Mouse (Mus musculus) midbrain, postnatal 0 days (tissue): Measurements from ENCODE around the gene Strip1. TPM values are rescaled to one million over a fixed set of nuclear protein-coding genes. Genes with fewer than 3 reads are reported as not detected.
"Not testable (repeated sequence)": the region's sequence is repeated elsewhere in the genome, so short reads cannot be mapped to it uniquely, and the experiment has no call there.

Source experiments
- ATAC-seq: fragments of 200-750 bp; cut with Nextera tagmentation; 2 replicates; pipeline ENCODE4 v1.8.0; 2017; ENCODE audit warnings: moderate number of reproducible peaks, mild to moderate bottlenecking, moderate TSS enrichment, moderate library complexity; ENCODE audit not compliant: low FRiP score
- DNase-seq: peaks from one replicate; pipeline ENCODE4 v3.0.0-alpha.2; 2015; ENCODE audit warnings: low spot score
- H3K27ac ChIP-seq: fragments of 300-500 bp; sonication (generic); 2 replicates; pipeline ENCODE4 v1.5.1; 2014; ENCODE audit warnings: low read depth, mild to moderate bottlenecking, low read length, mixed read lengths
- H3K27me3 ChIP-seq: fragments of 300-500 bp; sonication (generic); 2 replicates; pipeline ENCODE4 v1.6.1; 2014; ENCODE audit warnings: low read length, control low read depth, mixed read lengths; ENCODE audit not compliant: insufficient read depth
- H3K36me3 ChIP-seq: fragments of 300-500 bp; sonication (generic); 2 replicates; pipeline ENCODE4 v1.6.1; 2014; ENCODE audit warnings: low read length, control low read depth, mixed read lengths; ENCODE audit not compliant: insufficient read depth
- H3K4me1 ChIP-seq: fragments of 300-500 bp; sonication (generic); 2 replicates; pipeline ENCODE4 v1.6.1; 2014; ENCODE audit warnings: mild to moderate bottlenecking, control low read depth, antibody characterized with exemption, low read length, mixed read lengths; ENCODE audit not compliant: insufficient read depth
- H3K4me2 ChIP-seq: fragments of 300-500 bp; sonication (generic); 2 replicates; pipeline ENCODE4 v1.6.1; 2014; ENCODE audit warnings: low read depth, mild to moderate bottlenecking, low read length, mixed read lengths; ENCODE audit not compliant: poor library complexity, severe bottlenecking
- H3K4me3 ChIP-seq: fragments of 300-500 bp; sonication (generic); 2 replicates; pipeline ENCODE4 v1.5.1; 2014; ENCODE audit warnings: low read depth, mild to moderate bottlenecking, low read length, moderate library complexity
- H3K9ac ChIP-seq: fragments of 300-500 bp; sonication (generic); replicated peaks from 2 replicates; pipeline ENCODE4 v1.6.1; 2014; ENCODE audit warnings: mild to moderate bottlenecking, low read length, moderate library complexity, mixed read lengths; ENCODE audit not compliant: poor library complexity, severe bottlenecking
- H3K9me3 ChIP-seq: fragments of 300-500 bp; sonication (generic); 2 replicates; pipeline ENCODE4 v1.6.1; 2016; ENCODE audit warnings: low read length, control low read depth
- CTCF ChIP-seq: IDR thresholded peaks from 2 replicates; pipeline ENCODE4 v1.5.1; 2016; ENCODE audit warnings: antibody characterized with exemption, mild to moderate bottlenecking
- WGBS: fragments of 180-500 bp; shearing (Covaris S2); extraction: QIAGEN DNeasy Blood & Tissue Kit; methylation state at CpG from one replicate; pipeline ENCODE4 v1.1.7; 2014; 5-methylcytosine and 5-hydroxymethylcytosine counted together
- polyA plus RNA-seq: library from polyadenylated mRNA; unstranded; fragments of >200 nt; fragmentation: Nextera tagmentation; extraction: Ambion mirVana; gene quantifications from 2 replicates; pipeline ENCODE4 v1.2.1, GENCODE M21; 2015
- total RNA-seq: library from RNA; depleted of rRNA; stranded (reverse); fragments of >200 nt; gene quantifications from 2 replicates; pipeline ENCODE4 v1.2.3, GENCODE M21; 2014

Strip1 gene
- total and polyA plus RNA-seq, 2 experiments from 2014 or later = 120 to 131 TPM

DNA sequence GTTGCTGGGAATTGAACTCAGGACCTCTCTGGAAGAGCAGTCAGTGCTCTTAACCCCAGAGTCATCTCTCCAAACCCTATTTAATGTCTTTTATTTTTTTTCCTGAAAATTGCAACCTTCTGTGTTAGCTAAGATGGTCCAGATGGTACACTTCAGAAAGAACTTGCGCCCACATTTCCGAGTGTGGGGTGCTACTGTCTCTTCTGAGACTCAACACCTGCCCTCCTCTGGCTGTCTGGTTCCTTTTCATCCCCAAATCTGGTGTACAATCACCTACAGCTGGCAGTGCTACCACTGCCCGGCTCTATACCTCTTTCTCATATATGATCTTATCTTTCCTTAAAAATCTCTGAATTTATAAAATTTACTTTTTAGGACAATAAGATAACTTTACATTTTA, 21.5 kb upstream of the Strip1 start:
- no peak overlapping the region for H3K27ac ChIP-seq
- no peak overlapping the region for H3K9ac ChIP-seq
- DNase-seq (no peak), ATAC-seq (no peak)
- no peaks in the 10 kb centered on the region for H3K4me1 ChIP-seq
- WGBS = 96% methylated on average over 3 of the region's 3 CpGs
- no peak for TF ChIP-seq CTCF
- H3K4me2 ChIP-seq = no peak overlapping the region
- no peak overlapping the region for H3K4me3 ChIP-seq
- H3K27me3 ChIP-seq = no peaks in the 10 kb centered on the region
- H3K9me3 ChIP-seq = no peaks in the 10 kb centered on the region
- no peaks in the 10 kb centered on the region for H3K36me3 ChIP-seq

DNA sequence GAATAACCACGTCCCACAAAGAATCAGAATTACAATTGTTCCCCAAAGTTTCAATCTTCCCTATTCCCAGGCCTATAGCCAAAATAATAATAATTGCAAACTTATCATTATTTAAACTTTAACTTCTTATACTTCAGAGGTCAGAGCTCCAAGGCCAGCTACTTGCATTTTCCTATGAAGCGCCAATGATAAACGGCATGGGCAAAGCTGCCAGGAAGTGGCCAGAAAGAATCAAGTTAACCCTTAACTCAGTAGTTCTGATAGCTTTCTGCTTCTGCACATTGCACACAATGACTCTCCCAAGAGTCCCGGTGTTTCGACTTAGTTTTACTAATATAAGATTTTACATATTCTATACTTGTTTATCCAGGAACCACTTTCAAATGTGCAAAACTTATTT, 18.8 kb upstream of the Strip1 start:
- not testable (repeated sequence) for H3K9ac ChIP-seq, DNase-seq, H3K36me3 ChIP-seq, H3K4me1 ChIP-seq, H3K27me3 ChIP-seq, H3K27ac ChIP-seq, H3K4me2 ChIP-seq, H3K9me3 ChIP-seq, H3K4me3 ChIP-seq, ATAC-seq
- 82% methylated on average over 5 of the region's 5 CpGs for WGBS

DNA sequence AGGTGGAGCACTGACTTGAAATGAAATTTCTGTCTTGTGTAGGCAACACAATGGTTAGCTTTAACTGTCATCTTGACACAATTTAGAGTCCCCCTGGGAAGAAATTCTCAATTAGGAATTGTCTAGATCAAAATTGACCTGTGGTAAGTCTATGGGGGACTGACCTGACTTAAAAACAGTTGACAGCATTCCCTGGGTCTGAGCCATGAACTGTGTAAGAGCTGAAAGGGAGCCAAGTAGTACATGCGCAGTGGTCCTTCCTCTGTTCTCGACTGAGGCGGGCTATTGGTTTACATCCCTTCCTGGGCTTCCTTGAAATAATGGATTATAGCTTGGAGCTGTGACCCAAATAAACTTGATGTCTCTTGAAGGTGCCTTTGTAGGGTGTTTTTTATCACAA, 15.5 kb upstream of the Strip1 start:
- no peak for TF ChIP-seq CTCF
- Histone ChIP-seq H3K4me3 (no peak overlapping the region), H3K9me3 (no peaks in the 10 kb centered on the region), H3K27me3 (no peaks in the 10 kb centered on the region), H3K4me1 (no peaks in the 10 kb centered on the region), H3K4me2 (no peak overlapping the region), H3K9ac (no peak overlapping the region), H3K36me3 (no peaks in the 10 kb centered on the region), H3K27ac (no peak overlapping the region)
- ATAC-seq (no peak), DNase-seq (no peak)
- 93% methylated on average over 3 of the region's 3 CpGs for WGBS

DNA sequence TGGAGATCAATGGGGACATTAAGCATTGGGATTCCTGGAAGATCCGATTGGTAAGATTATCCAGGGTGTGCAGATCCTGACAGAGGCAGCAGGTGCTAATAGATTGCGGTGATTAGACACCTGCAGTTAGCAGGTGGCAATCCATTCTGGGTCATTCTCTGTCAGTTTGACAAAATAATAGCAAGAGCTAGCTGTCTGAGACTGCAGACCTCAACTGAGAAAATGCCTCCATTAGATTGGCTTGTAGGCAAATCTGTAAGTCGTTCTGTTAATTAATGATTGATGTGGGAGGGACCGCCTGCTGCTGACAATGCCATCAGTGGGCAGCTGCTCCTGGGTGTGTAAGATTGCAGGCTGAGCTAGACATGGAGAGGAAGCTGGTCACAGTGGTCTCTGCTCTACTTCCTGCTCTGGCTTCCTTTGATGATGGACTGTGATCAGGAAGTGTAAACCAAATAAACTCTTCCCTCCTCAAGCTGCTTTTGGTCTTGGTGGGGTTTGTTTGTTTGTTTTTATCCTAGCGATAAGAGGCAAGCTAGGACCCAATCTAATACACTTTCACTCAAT, 6.2 kb upstream of the Strip1 start:
- no peak for ATAC-seq
- Histone ChIP-seq H3K27ac (no peak overlapping the region), H3K4me2 (no peak overlapping the region), H3K27me3 (no peaks in the 10 kb centered on the region), H3K9me3 (no peaks in the 10 kb centered on the region), H3K4me3 (no peak overlapping the region), H3K4me1 (no peaks in the 10 kb centered on the region), H3K9ac (no peak overlapping the region), H3K36me3 (no peaks in the 10 kb centered on the region)
- no peak for TF ChIP-seq CTCF
- 77% methylated on average over 5 of the region's 5 CpGs for WGBS
- no peak for DNase-seq

DNA sequence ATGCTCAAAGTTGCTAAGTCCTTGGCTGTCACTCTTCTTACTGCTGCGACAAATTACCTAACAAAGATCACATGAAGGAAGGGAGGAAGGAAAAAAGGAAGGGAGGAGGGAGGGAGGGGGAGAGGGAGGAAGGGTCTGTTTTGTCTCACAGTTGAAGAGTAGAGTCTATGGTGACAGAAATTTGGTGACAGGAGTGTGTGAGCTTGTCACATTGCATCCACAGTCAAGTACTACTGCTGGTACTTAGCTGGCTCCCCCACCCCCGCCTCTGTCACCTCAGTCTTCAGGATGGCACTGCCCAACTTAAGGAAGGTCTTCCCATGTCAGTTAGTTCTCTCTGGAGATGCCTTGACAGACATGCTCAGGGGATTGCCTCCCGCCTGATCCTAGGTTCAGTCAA, 4.7 kb upstream of the Strip1 start:
- no peaks in the 10 kb centered on the region for H3K27me3 ChIP-seq
- H3K9me3 ChIP-seq = no peaks in the 10 kb centered on the region
- TF ChIP-seq CTCF = no peak
- WGBS = 86% methylated on average over 3 of the region's 3 CpGs
- no peaks in the 10 kb centered on the region for H3K4me1 ChIP-seq
- no peak for ATAC-seq
- H3K9ac ChIP-seq = no peak overlapping the region
- H3K27ac ChIP-seq = no peak overlapping the region
- H3K36me3 ChIP-seq = no peaks in the 10 kb centered on the region
- H3K4me3 ChIP-seq = no peak overlapping the region
- DNase-seq = no peak
- no peak overlapping the region for H3K4me2 ChIP-seq

DNA sequence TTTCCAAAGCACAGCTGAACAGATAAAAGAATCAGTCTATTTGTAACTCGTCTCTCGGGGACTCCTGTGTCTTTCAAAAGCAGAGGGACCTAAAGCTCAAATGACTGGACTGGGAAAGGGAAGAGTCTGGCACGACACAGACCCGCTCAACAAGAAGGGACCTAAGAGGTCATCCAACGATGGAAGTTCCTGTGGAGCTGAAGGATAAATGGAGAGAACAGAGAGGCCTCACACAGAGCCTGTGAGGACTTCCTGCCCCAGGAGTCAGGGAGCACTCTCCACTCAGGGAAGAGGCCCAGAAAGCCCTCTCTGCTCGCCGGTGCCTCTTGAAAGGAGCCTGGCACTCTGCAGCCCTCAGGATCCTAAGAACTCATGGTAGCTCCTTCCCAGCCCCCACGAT, 4.3 kb upstream of the Strip1 start:
- no peak overlapping the region for H3K4me3 ChIP-seq
- H3K27ac ChIP-seq = no peak overlapping the region
- no peaks in the 10 kb centered on the region for H3K9me3 ChIP-seq
- H3K4me2 ChIP-seq = no peak overlapping the region
- TF ChIP-seq CTCF = no peak
- H3K36me3 ChIP-seq = no peaks in the 10 kb centered on the region
- DNase-seq = no peak
- H3K4me1 ChIP-seq = no peaks in the 10 kb centered on the region
- H3K27me3 ChIP-seq = no peaks in the 10 kb centered on the region
- WGBS = 45% methylated on average over 8 of the region's 8 CpGs
- H3K9ac ChIP-seq = no peak overlapping the region
- ATAC-seq = no peak
